ENCODE assay signal across 8 mouse cellular contexts in genomic region chr4:140657681-140658575, GRCm38 (mm10). TPM values are rescaled to one million over a fixed set of nuclear protein-coding genes. Genes with fewer than 3 reads are reported as not detected.
DNase-seq lines count a peak whose midpoint lies in the region; ATAC-seq lines count a peak whose summit lies in the region.

No protein-coding gene starts in this region.

- peak overlapping the region; percentile 55 for H3K9ac ChIP-seq in embryonic facial prominence, embryonic 11.5 days (replicated peaks; ENCODE audit: low read length)
- H3K9ac ChIP-seq in midbrain, embryonic 14.5 days (replicated peaks; ENCODE audit: low read length), result peak overlapping the region; percentile 29; the same call in 1 of the 2 replicates

- intact Hi-C loops in left cerebral cortex, postnatal 25 days (cut with DNase I), result loop anchor here (1.0 kb wide), 1 partner anchor 33 kb away; no protein-coding TSS in a partner anchor

- no peaks in the 10 kb centered on the region for H3K27me3 ChIP-seq in embryonic facial prominence, embryonic 11.5 days (ENCODE audit: control insufficient read depth, insufficient read depth, low read length)
- H3K27me3 ChIP-seq in midbrain, embryonic 14.5 days (ENCODE audit: control insufficient read depth, insufficient read depth, low read length), result no peaks in the 10 kb centered on the region

- peak; percentile 87 for DNase-seq in adrenal gland, postnatal 25 days
- DNase-seq in embryonic facial prominence, embryonic 11.5 days (ENCODE audit: low spot score), result peak; percentile 58
- peak; percentile 81 to 87 for DNase-seq in heart, adult 18-20 months
- peak; percentile 81 for DNase-seq in kidney, adult 18-20 months
- DNase-seq in left cerebral cortex, postnatal 25 days (ENCODE audit: low spot score in 2 of 2), result peak; percentile 70 to 88
- DNase-seq in midbrain, embryonic 14.5 days, result peak; percentile 81
- peak; percentile 80 for DNase-seq in telencephalon, adult 2 months (ENCODE audit: low read depth, low spot score)
- DNase-seq in spleen, postnatal 4 days (ENCODE audit: low spot score in 2 of 2), result no peak

- H3K9me3 ChIP-seq in embryonic facial prominence, embryonic 11.5 days (replicated peaks; ENCODE audit: control insufficient read depth, low read length), result no peaks in the 10 kb centered on the region
- no peaks in the 10 kb centered on the region for H3K9me3 ChIP-seq in midbrain, embryonic 14.5 days (ENCODE audit: control insufficient read depth, low read length)

- peak overlapping the region; percentile 65 for H3K27ac ChIP-seq in embryonic facial prominence, embryonic 11.5 days (replicated peaks; ENCODE audit: low read depth, low read length)
- H3K27ac ChIP-seq in midbrain, embryonic 14.5 days (replicated peaks; ENCODE audit: low read depth, low read length), result peak overlapping the region; percentile 91

- peaks cover 14% of the 10 kb centered on the region for H3K4me1 ChIP-seq in embryonic facial prominence, embryonic 11.5 days (ENCODE audit: control insufficient read depth, insufficient read depth, low read length)
- peaks cover 22% of the 10 kb centered on the region for H3K4me1 ChIP-seq in midbrain, embryonic 14.5 days (ENCODE audit: control insufficient read depth, insufficient read depth, low read length)

- H3K36me3 ChIP-seq in embryonic facial prominence, embryonic 11.5 days (replicated peaks; ENCODE audit: control insufficient read depth, insufficient read depth, low read depth, low read length), result no peaks in the 10 kb centered on the region
- H3K36me3 ChIP-seq in midbrain, embryonic 14.5 days (ENCODE audit: control insufficient read depth, insufficient read depth, low read length), result no peaks in the 10 kb centered on the region

- peak; percentile 69 for ATAC-seq in embryonic facial prominence, embryonic 11.5 days (replicated peaks; ENCODE audit: insufficient number of reproducible peaks, low FRiP score, low TSS enrichment, low read depth)
- ATAC-seq in midbrain, embryonic 14.5 days (ENCODE audit: low FRiP score, low TSS enrichment), result peak; percentile 89

- 7% methylated on average over 24 of the region's 24 CpGs for WGBS in embryonic facial prominence, embryonic 11.5 days
- under 1% methylated on average over 24 of the region's 24 CpGs for WGBS in midbrain, embryonic 14.5 days

- peak overlapping the region; percentile 37 for H3K4me2 ChIP-seq in embryonic facial prominence, embryonic 11.5 days (ENCODE audit: low read depth, low read length)
- H3K4me2 ChIP-seq in midbrain, embryonic 14.5 days (ENCODE audit: low read length), result peak overlapping the region; percentile 39

- no peak overlapping the region for H3K4me3 ChIP-seq in embryonic facial prominence, embryonic 11.5 days (ENCODE audit: low read depth, low read length)
- no peak overlapping the region for H3K4me3 ChIP-seq in midbrain, embryonic 14.5 days (replicated peaks; ENCODE audit: low read depth, low read length)

RNA-seq across cellular contexts. Expression of gene Arhgef10l, which starts 7.9 kb away (rescaled TPM):
- total RNA-seq in adrenal gland, postnatal 25 days (2021), result 10.0 and 16.6 TPM in 2 replicates
- 8.7 and 10.5 TPM in 2 replicates for polyA plus RNA-seq in embryonic facial prominence, embryonic 11.5 days (2014; fragmentation: Nextera tagmentation; extraction: Ambion mirVana)
- total RNA-seq in heart, adult 18-20 months (2021), result 10 to 100 TPM; 68.5 to 72.7 TPM
- total RNA-seq in left cerebral cortex, postnatal 25 days (2021), result 10 to 100 TPM; 53.2 to 57.9 TPM
- 18.7 and 24.6 TPM in 2 replicates for polyA plus RNA-seq in midbrain, embryonic 14.5 days (2014; fragmentation: Nextera tagmentation; extraction: Ambion mirVana)

RNA-seq across cellular contexts. Expression of gene Rcc2, which starts 42.4 kb away (rescaled TPM):
- total RNA-seq in adrenal gland, postnatal 25 days (2021), result 82.0 and 87.5 TPM in 2 replicates
- 69.8 and 87.5 TPM in 2 replicates for polyA plus RNA-seq in embryonic facial prominence, embryonic 11.5 days (2014; fragmentation: Nextera tagmentation; extraction: Ambion mirVana)
- total RNA-seq in heart, adult 18-20 months (2021), result 10 to 100 TPM; 12.2 to 14.9 TPM
- total RNA-seq in left cerebral cortex, postnatal 25 days (2021), result 10 to 100 TPM; 80.4 to 84.3 TPM
- polyA plus RNA-seq in midbrain, embryonic 14.5 days (2014; fragmentation: Nextera tagmentation; extraction: Ambion mirVana), result 21.2 and 21.5 TPM in 2 replicates

Comparison
In these comparisons a context has a peak if more than half of its experiments do, and no peak if none do; other contexts are left out.
1. DNase-seq: peak in adrenal gland, postnatal 25 days (single experiment), embryonic facial prominence, embryonic 11.5 days (single experiment), heart, adult 18-20 months (2 of 2), kidney, adult 18-20 months (single experiment), left cerebral cortex, postnatal 25 days (2 of 2), midbrain, embryonic 14.5 days (single experiment) and telencephalon, adult 2 months (single experiment); none in spleen, postnatal 4 days (0 of 2).